Mouse (Mus musculus): Measurements from ENCODE around the gene Dclk1.

Gene Dclk1

DNA sequence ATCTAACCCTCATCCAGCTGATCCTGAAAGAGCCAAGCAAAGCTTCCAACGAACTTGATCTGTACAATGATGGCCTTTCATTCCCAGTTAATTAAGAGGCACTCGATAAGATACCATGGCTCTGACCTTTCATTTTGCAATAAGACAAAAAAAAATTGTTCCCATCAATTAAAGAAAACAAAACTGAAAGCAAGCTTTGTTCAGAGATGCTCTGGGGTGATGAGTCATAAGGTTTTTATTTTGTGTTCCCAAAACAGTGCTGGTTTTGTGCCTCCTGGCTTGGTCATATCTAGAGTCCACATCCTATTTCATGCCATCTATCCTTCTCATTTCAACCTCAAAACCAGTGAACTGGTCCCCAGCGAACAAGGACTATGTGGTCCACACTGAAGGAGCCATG lies 91.3 kb downstream of the Dclk1 start:
- DNase-seq (ENCODE audit: low spot score) = no peak

GRCm38 (mm10) chr3:55336895-55337294 lies 94.7 kb downstream of the Dclk1 start:
- peak; percentile 70 for DNase-seq (ENCODE audit: low spot score)

DNA sequence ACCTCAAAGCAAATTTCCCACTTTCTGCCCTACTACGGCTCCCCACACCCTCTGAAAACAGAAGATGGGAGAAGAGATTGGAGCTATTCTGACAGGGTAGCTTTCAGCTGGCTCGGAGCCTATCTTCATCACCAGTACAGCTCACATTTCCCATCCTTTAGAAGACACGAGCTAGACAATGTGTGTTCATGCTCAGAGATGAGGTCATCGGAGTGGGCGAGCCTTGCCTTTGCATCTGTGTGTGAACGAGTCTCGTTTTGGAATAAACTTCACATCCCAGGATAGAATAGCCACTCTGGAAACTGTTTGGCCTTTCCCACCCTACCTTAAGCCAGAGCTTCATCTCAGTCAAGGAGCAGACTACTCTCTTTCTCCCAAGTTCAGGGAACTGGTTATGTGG lies 95.5 kb downstream of the Dclk1 start:
- DNase-seq (ENCODE audit: low spot score) = no peak

- DNase-seq (ENCODE audit: low spot score) = no peak
Observed at GRCm38 (mm10) chr3:55342445-55342844, 100.3 kb downstream of the Dclk1 start.

- DNase-seq (ENCODE audit: low spot score) = no peak
Observed at GRCm38 (mm10) chr3:55347371-55348025, 105.3 kb downstream of the Dclk1 start.

- DNase-seq (ENCODE audit: low spot score) = no peak
Observed at GRCm38 (mm10) chr3:55348026-55348390, 105.8 kb downstream of the Dclk1 start.

GRCm38 (mm10) chr3:55350194-55350593 lies 108.0 kb downstream of the Dclk1 start:
- no peak for DNase-seq (ENCODE audit: low spot score)

- no peak for DNase-seq (ENCODE audit: low spot score)
Observed at GRCm38 (mm10) chr3:55351281-55352052, 109.3 kb downstream of the Dclk1 start.

- no peak for DNase-seq (ENCODE audit: low spot score)
Observed at GRCm38 (mm10) chr3:55352529-55352928, 110.4 kb downstream of the Dclk1 start.

GRCm38 (mm10) chr3:55353169-55353568 lies 111.0 kb downstream of the Dclk1 start:
- no peak for DNase-seq (ENCODE audit: low spot score)

DNA sequence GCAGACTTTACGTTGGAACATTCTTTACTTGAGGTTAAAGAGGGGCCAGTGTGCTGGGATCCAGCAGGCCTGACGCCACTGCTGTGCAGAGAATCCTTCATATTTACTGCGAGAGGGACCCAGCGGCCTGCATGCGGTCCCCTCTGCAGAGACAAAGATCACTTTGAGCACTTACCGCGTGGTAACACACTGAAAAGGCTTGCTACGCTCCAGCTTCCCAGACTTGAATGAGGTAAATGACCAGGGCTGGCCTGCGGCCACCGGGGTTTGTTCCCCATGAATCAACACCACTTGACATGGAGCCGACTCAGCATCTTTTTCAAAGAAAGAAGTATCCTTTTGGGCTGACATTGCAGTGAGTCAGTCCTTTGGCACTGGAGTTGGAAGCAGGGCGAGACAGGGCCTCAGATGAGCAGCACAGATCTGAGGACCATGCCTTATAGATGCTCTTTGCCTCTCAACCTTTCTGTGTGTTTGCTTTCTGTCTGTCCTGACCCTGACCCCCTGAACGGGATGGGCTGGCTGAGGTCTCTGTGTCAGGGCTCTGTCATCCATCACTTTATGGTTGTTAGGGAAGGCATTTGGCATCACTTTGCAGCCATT lies 111.8 kb downstream of the Dclk1 start:
- DNase-seq (ENCODE audit: low spot score) = peak; percentile 50

GRCm38 (mm10) chr3:55354765-55355164 lies 112.6 kb downstream of the Dclk1 start:
- DNase-seq (ENCODE audit: low spot score) = peak; percentile 44

DNA sequence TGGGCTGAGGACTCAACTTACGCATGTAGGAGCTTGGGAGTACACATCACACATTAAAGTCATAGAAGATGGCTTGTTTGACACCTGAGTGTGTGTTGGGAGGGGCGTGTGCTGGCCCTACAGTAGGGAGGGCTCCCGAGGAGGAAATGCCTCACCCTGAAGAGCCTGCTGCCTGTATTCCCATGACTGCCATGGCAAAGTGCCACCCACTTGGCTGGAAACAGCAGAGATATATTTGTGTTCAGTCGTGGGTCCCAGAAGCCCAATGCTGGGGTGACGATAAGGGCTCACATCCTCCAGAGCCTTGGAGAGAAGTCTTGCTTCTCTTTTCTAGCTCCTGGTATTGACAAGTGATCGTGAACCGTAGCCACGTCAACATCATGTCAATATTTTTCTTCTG lies 116.3 kb downstream of the Dclk1 start:
- no peak for DNase-seq (ENCODE audit: low spot score)

DNA sequence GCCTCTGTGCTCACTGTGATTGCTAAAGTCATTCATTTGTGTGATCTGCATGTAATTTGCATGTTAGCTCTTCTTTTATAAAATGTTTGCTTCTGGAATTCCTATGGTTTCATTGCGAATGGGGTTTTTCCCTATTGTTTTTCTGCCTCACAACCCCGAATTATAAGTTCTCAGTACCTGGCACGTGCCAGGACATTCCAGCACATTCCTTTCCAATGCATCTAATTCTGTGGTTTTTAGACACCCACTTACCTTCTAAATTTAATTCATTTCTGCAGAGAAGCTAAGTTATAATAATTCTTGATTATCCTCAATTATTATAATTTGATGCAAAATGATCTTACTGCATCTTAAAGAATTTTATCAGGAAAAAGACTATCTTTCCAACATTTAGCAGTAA lies 118.7 kb downstream of the Dclk1 start:
- no peak for DNase-seq (ENCODE audit: low spot score)

- DNase-seq (ENCODE audit: low spot score) = no peak
Observed at GRCm38 (mm10) chr3:55367166-55367565, 125.0 kb downstream of the Dclk1 start.

DNA sequence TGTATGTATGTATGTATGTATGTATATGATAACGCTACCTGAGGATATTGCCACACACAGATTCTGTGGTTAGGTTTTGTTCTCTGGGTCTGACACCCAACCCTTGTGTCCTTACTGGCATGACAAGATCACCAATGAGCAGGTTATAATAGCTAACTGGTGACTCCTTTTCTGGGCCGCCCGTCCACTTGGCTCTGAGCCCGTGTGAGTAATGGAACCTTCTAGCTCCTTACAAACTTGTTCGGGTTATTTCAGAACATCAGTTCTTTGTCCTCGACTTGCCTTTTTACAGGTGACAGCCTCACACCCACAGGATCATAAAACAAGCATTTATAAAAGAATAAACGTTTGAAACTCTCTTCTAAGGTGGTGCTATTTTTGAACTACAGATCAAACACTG lies 127.0 kb downstream of the Dclk1 start:
- DNase-seq (ENCODE audit: low spot score) = no peak

- DNase-seq (ENCODE audit: low spot score) = peak; percentile 17
Observed at GRCm38 (mm10) chr3:55373689-55374088, 131.5 kb downstream of the Dclk1 start.

DNA sequence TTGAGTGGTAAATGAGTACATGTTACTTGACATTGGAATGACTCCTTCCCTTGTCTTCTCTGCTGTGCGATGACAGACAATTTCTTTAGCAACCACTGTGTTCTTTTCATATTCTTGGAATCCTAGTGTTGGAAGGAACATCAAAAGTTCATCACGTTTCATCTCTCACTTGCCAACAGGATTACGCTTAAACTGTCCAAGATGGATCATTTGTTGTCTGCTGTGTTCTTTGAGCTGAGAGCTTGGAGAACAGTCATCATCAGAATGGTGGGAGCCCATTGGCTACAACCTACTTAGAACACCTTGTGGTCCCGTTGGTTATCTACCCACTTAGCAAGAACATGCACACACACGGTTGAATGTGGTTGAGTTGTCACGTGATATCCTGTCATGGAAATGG lies 136.4 kb downstream of the Dclk1 start:
- no peak for DNase-seq (ENCODE audit: low spot score)

DNA sequence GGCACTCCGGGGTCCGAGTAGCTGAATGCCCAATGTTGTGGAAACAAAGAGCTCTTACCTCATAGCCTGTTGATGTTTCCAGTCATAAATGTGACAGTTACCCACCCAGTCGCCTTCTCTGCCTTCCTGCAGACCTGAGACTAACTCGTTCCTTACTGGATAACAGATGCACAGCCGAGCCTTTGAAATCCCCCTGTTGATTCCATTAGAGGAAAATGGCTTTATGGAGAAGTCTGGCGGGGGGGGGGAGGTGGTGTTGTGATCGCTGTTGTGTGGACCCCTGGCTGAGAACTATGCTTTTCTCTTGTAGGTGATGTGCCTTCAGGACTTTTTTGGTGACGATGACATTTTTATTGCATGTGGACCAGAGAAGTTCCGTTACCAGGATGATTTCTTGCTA lies 138.3 kb downstream of the Dclk1 start:
- DNase-seq (ENCODE audit: low spot score) = no peak

DNA sequence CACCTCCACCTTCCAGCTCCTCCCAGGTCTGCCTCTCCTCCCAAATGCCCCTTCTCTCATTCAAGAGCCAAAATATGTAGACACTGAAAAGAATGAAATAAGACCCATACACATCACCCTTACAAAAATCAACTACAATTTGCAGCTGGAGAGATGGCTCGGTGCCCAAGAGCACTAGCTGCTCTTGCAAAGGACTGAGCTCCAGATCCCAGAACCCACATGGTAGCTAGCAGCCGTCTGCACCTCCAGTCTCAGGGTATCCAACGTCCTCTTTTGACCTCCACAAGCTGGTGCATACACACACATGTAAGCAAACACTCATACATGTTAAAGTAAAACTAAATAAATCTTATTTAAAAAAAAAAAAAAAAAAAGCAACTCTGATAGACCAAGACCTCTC lies 150.4 kb downstream of the Dclk1 start:
- DNase-seq (ENCODE audit: low spot score) = peak; percentile 38

DNA sequence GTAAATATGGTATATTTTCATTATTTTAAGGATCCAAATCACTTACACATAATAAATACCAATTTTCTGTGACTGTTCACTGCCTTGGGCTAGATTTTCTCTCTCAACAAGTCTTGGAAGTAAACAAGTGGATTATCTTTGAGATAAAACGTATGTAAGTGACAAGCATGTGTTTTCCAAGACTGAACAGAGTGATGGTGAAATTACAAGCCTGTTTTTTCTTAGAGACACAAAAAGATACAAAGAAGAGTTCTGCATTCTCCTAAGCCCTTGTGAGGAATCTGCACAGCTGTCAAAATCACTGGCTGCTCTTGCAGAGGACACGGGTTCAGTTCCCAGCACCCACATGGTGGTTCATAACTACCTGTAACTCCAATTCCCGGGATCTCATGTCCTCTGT lies 151.4 kb downstream of the Dclk1 start:
- DNase-seq (ENCODE audit: low spot score) = no peak

- no peak for DNase-seq (ENCODE audit: low spot score)
Observed at GRCm38 (mm10) chr3:55396792-55397191, 154.6 kb downstream of the Dclk1 start.

Measured in urinary bladder, postnatal 14 days (tissue).